Mouse (Mus musculus): ENCODE data around the gene Med27.

GRCm38 (mm10) chr2:29426684-29427083 is 80.1 kb downstream of the Med27 start:
- no peak for TF ChIP-seq POLR2A (IDR thresholded peaks at IDR 0.05; ENCODE audit: low read depth, low read length)
- no peak for TF ChIP-seq CTCF (IDR thresholded peaks at IDR 0.05; ENCODE audit: extremely low read depth, insufficient read length, insufficient replicate concordance, low read depth, low read length)
